Mouse (Mus musculus) liver, adult 2 months (tissue): ENCODE measurements at regions not wholly inside any gene's neighbourhood (a gene's known extent, or its start where the extent isn't known, plus 50 kb on each side); places are given as distances from the start of the nearest gene placed in this dataset.

Experiments used
- DNase-seq: peaks from one replicate; pipeline ENCODE4 v3.0.0-alpha.2; 2011; ENCODE audit warnings: low read depth, low spot score; ENCODE audit errors: extremely low read depth
- H3K27ac ChIP-seq: fragments of 200-500 bp; replicated peaks from 2 replicates; pipeline ENCODE4 v1.5.1; 2012; ENCODE audit warnings: low read depth, mild to moderate bottlenecking, control low read depth, inconsistent platforms, low read length; ENCODE audit not compliant: insufficient read depth
- H3K27me3 ChIP-seq: fragments of 200-500 bp; 2 replicates; pipeline ENCODE4 v1.6.1; 2012; ENCODE audit warnings: mild to moderate bottlenecking, moderate library complexity, low read length, inconsistent platforms; ENCODE audit not compliant: control insufficient read depth, insufficient read depth
- H3K36me3 ChIP-seq: fragments of 200-500 bp; 2 replicates; pipeline ENCODE4 v1.6.1; 2012; ENCODE audit warnings: low read length, inconsistent platforms; ENCODE audit not compliant: control insufficient read depth, insufficient read depth
- H3K4me1 ChIP-seq: fragments of 200-500 bp; 2 replicates; pipeline ENCODE4 v1.6.1; 2011; ENCODE audit warnings: low read length; ENCODE audit not compliant: control insufficient read depth, insufficient read depth
- H3K4me3 ChIP-seq: fragments of 200-500 bp; 2 replicates; pipeline ENCODE4 v1.5.1; 2011; ENCODE audit warnings: low read depth, mild to moderate bottlenecking, control low read depth, low read length, moderate library complexity; ENCODE audit not compliant: insufficient read depth
- H3K79me2 ChIP-seq: fragments of 200-500 bp; 2 replicates; pipeline ENCODE4 v1.6.1; 2012; ENCODE audit warnings: inconsistent platforms, mild to moderate bottlenecking, low read length, moderate library complexity; ENCODE audit not compliant: control insufficient read depth, insufficient read depth
- H3K9ac ChIP-seq: fragments of 200-500 bp; 2 replicates; pipeline ENCODE4 v1.6.1; 2012; ENCODE audit warnings: low read depth, mild to moderate bottlenecking, control low read depth, inconsistent platforms, low read length
- CTCF ChIP-seq: fragments of 200-500 bp; IDR thresholded peaks from 2 replicates; pipeline ENCODE4 v1.5.1; 2011; ENCODE audit warnings: low read depth, low read length, control low read depth
- POLR2A ChIP-seq: fragments of 200-500 bp; IDR thresholded peaks from 2 replicates; pipeline ENCODE4 v1.6.1; 2011; ENCODE audit warnings: low read length, control low read depth; ENCODE audit not compliant: insufficient read depth; ENCODE audit errors: extremely low read depth
- WGBS: fragments of 180-500 bp; shearing (Covaris S2); methylation state at CpG from one replicate; pipeline ENCODE4 v1.1.7; 2018; 5-methylcytosine and 5-hydroxymethylcytosine counted together

DNA sequence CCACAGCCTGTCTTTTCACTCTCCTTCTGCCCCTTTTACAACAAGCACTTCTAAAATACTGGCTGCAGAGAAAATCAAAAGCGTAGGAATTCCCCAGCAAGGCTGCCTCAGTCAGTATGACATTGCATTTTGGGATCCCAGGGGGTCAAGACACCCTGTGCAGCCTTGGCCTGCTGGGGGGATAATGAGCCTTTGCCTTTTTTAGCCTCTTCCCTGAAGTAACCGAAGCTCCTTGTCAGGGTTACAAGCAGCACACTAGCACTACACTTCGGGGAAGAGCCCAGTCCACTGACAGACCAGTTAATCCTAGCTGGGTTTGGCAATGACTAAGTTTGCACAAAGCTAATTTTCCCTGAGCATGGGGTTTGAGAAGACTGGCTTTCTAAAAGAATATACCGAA, 207.7 kb upstream of the 1700056E22Rik start:
- Histone ChIP-seq H3K79me2 (no peaks in the 10 kb centered on the region), H3K27me3 (no peaks in the 10 kb centered on the region), H3K4me1 (no peaks in the 10 kb centered on the region), H3K27ac (no peak overlapping the region), H3K36me3 (no peaks in the 10 kb centered on the region), H3K9ac (no peak overlapping the region), H3K4me3 (no peak overlapping the region)
- no peak for DNase-seq
- TF ChIP-seq POLR2A (no peak), CTCF (no peak)
- 72% methylated on average over 4 of the region's 4 CpGs for WGBS

DNA sequence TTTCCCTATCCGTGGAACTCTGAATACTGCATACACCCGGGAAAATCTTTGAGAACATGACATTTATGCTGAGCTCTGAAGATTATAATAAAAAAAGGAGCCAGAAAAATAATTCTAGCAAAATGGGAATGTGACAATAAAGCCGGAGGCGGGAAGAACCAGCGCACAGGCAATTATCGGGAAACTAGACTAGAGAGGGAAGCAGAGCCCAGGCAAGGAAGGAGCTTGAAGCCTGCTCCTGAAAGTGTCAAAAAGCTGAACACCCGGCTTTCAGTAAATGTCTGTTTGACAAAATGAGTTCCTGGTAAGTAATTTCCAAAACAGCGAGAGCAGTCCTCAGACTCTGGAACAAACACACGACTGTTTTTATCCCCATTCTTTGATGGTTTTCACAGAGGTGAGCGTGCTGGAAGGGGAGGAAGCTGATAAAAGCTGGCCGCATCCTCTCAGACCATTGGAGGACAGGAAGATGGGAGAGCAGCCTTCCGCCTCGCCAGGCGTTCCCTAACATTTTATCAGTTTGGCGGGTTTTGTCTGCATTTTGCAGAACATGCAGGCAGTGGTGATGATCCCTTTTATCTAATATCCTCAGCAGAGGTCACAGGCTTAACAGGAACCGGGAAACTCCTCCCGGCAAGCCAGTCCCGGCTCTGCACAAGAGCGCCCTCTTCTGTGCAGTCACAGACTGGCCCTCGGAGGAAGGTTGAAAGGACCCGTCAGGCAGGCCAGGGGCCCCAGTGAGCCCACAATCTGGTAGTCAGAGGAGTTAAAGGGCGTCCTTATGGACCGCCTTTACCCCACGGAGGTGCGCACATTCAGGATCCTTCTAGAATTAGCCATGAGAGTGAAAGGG, 201.3 kb upstream of the 1700056E22Rik start:
- Histone ChIP-seq H3K27ac (no peak overlapping the region), H3K9ac (no peak overlapping the region), H3K4me1 (no peaks in the 10 kb centered on the region), H3K36me3 (no peaks in the 10 kb centered on the region), H3K79me2 (no peaks in the 10 kb centered on the region), H3K27me3 (no peaks in the 10 kb centered on the region), H3K4me3 (no peak overlapping the region)
- TF ChIP-seq CTCF (peak; percentile 91), POLR2A (no peak)
- peak; percentile 30 for DNase-seq
- WGBS, result 28% methylated on average over 25 of the region's 25 CpGs

GRCm38 (mm10) chr1:184234320-184234988, 200.4 kb upstream of the 1700056E22Rik start:
- Histone ChIP-seq H3K9ac (no peak overlapping the region), H3K4me3 (no peak overlapping the region), H3K27me3 (no peaks in the 10 kb centered on the region), H3K4me1 (no peaks in the 10 kb centered on the region), H3K27ac (no peak overlapping the region), H3K36me3 (no peaks in the 10 kb centered on the region), H3K79me2 (no peaks in the 10 kb centered on the region)
- 70% methylated on average over 8 of the region's 8 CpGs for WGBS
- TF ChIP-seq CTCF (no peak), POLR2A (no peak)
- DNase-seq, result no peak

DNA sequence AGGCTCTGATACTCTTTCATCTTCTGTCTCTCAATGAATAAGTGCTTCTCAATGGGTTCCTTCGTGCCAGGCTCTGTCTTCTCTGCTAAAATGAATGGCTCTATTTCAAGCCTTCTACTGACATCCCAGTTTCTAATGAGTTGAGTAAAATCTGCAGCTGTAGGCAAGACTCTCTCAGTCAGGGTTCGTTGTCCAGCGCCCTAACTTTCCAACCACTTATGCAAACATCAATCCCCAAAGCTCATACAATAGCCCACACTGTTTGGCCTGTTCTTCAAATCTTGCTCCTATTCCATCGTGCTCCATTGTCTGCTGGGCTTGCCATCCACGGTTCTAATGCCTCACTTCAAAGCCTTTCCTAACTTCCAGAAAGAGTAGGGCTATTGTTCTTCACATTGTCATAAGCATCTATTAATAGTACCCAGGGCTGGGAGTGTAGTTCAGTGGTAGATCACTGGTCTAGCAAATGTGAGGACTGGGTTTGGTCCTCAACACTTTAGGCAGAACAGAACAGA, 199.7 kb upstream of the 1700056E22Rik start:
- Histone ChIP-seq H3K27me3 (no peaks in the 10 kb centered on the region), H3K79me2 (no peaks in the 10 kb centered on the region), H3K4me1 (no peaks in the 10 kb centered on the region), H3K9ac (no peak overlapping the region), H3K27ac (no peak overlapping the region), H3K4me3 (no peak overlapping the region), H3K36me3 (no peaks in the 10 kb centered on the region)
- TF ChIP-seq CTCF (no peak), POLR2A (no peak)
- 82% methylated on average over 5 of the region's 5 CpGs for WGBS
- no peak for DNase-seq

DNA sequence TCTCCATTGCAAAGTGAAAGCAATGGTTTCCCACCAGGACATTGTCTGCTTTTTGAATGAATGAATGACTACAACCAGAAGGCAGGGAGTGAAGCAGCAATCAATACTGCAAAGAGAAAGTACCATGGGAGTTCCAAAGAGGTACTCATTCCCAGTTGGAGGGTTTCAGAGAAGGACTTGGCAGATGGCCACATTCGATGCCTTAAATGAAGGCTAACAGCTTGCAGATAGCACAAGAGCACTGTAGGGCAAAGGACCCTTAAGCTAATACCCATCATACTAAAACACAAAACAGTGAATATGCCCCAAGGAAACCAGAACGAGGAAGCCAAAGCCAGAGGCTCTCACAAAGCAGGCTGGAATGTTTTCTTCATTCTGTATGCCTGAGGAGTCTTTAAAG, 188.2 kb upstream of the 1700056E22Rik start:
- 72% methylated on average over 2 of the region's 2 CpGs for WGBS
- Histone ChIP-seq H3K27me3 (no peaks in the 10 kb centered on the region), H3K27ac (no peak overlapping the region), H3K4me3 (no peak overlapping the region), H3K4me1 (no peaks in the 10 kb centered on the region), H3K79me2 (no peaks in the 10 kb centered on the region), H3K9ac (no peak overlapping the region), H3K36me3 (no peaks in the 10 kb centered on the region)
- TF ChIP-seq POLR2A, result no peak
- no peak for TF ChIP-seq CTCF
- DNase-seq, result no peak

- TF ChIP-seq CTCF, result no peak
- TF ChIP-seq POLR2A, result no peak
- Histone ChIP-seq H3K27ac (no peak overlapping the region), H3K79me2 (no peaks in the 10 kb centered on the region), H3K27me3 (no peaks in the 10 kb centered on the region), H3K36me3 (no peaks in the 10 kb centered on the region), H3K9ac (no peak overlapping the region), H3K4me3 (no peak overlapping the region), H3K4me1 (no peaks in the 10 kb centered on the region)
- no peak for DNase-seq
- WGBS, result 36% methylated on average over 3 of the region's 3 CpGs
Measured at GRCm38 (mm10) chr1:184221792-184222191, 187.7 kb upstream of the 1700056E22Rik start.
